In the genomic region with DNA sequence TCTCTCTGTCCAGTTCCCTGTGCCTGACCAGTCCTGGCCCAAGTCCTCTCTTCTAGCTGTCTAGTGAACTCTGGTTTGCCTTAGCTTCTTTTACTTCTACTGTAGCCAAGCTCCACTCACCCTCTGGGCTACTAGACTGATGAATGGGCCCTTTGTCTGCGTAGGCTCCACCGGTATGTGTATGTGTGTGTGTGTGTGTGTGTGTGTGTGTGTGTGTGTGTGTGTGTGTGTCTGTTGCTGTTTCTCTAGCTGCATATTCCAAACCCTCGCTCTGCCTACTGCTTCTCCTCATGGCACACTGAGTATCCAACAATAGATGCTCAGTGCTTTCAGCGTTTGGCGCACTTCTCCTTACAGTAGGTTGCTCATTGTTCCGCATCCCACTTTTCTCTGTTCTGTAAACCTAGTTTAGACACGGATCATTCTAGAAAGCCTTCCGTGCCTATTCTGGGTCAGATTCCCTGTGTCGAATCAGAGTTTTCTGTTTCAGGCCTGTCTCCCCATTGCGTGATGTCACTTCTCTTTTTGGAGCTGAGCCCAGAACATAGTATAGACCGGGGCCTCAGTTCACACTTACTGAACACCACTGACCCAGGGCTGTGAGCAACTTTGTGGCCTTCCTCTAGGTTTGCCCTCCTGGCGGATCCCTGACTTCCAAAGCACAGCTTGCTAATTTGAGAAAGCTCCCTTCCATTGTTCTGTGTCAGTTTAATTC, we compare ENCODE assay signal across 11 mouse cellular contexts. TPM values are rescaled to one million over a fixed set of nuclear protein-coding genes. Genes with fewer than 3 reads are reported as not detected.
DNase-seq lines count a peak whose midpoint lies in the region; ATAC-seq lines count a peak whose summit lies in the region.
"Had no signal": no experiment of that assay in that cellular context is flagged by ENCODE, and none has a peak within 500 bp of the region (broad histone marks: within the 10 kb centered on the region; RNA-seq: fewer than 3 reads in every experiment).

No protein-coding gene starts in this region.

- H3K9ac ChIP-seq in midbrain, embryonic 11.5 days (ENCODE audit: low read length): no peak overlapping the region
- H3K9ac ChIP-seq in limb, embryonic 15.5 days: no peak overlapping the region
- H3K9ac ChIP-seq: embryonic facial prominence, embryonic 15.5 days had no signal

- 89% methylated on average over 12 of the region's 12 CpGs for WGBS in midbrain, embryonic 10.5 days
- WGBS in midbrain, embryonic 11.5 days: 87% methylated on average over 12 of the region's 12 CpGs
- 77% methylated on average over 12 of the region's 12 CpGs for WGBS in hindbrain, embryonic 10.5 days
- whole genome bisulfite sequencing in limb, embryonic 15.5 days: 67% methylated on average over 12 of the region's 12 CpGs

- no peak overlapping the region for H3K4me2 ChIP-seq in midbrain, embryonic 11.5 days
- no peak overlapping the region for H3K4me2 ChIP-seq in limb, embryonic 15.5 days
- H3K4me2 ChIP-seq: embryonic facial prominence, embryonic 15.5 days had no signal

- DNase-seq in midbrain, embryonic 10.5 days (ENCODE audit: low spot score): no peak
- DNase-seq in midbrain, embryonic 11.5 days (ENCODE audit: low spot score, missing footprints): no peak
- peak; percentile 45 for DNase-seq in hindbrain, embryonic 10.5 days (ENCODE audit: low spot score)
- DNase-seq in telencephalon, adult 2 months (ENCODE audit: low read depth, low spot score): peak; percentile 42
- DNase-seq in natural killer cell, adult 2 months (ENCODE audit: low spot score in 2 of 2): no peak
- DNase-seq in gastrocnemius, postnatal 25 days: no peak
- DNase-seq in c-Kit-positive CD71-positive TER-119-positive erythroid progenitor cells, embryonic 14.5 days (ENCODE audit: low spot score): no peak

- H3K9me3 ChIP-seq in midbrain, embryonic 10.5 days (replicated peaks): no peaks in the 10 kb centered on the region
- H3K9me3 ChIP-seq in midbrain, embryonic 11.5 days (ENCODE audit: control insufficient read depth, low read length): no peaks in the 10 kb centered on the region
- no peaks in the 10 kb centered on the region for H3K9me3 ChIP-seq in hindbrain, embryonic 10.5 days
- H3K9me3 ChIP-seq in limb, embryonic 15.5 days: no peaks in the 10 kb centered on the region
- H3K9me3 ChIP-seq: embryonic facial prominence, embryonic 15.5 days had no signal

- H3K27me3 ChIP-seq in midbrain, embryonic 10.5 days (ENCODE audit: low read depth, poor library complexity, severe bottlenecking): no peaks in the 10 kb centered on the region
- H3K27me3 ChIP-seq in midbrain, embryonic 11.5 days (ENCODE audit: control insufficient read depth, insufficient read depth, low read length): no peaks in the 10 kb centered on the region
- no peaks in the 10 kb centered on the region for H3K27me3 ChIP-seq in hindbrain, embryonic 10.5 days (ENCODE audit: insufficient read depth, poor library complexity, severe bottlenecking)
- H3K27me3 ChIP-seq in limb, embryonic 15.5 days: no peaks in the 10 kb centered on the region
- H3K27me3 ChIP-seq: embryonic facial prominence, embryonic 15.5 days; Patski had no signal

- H3K4me1 ChIP-seq in midbrain, embryonic 10.5 days: peaks cover 3% of the 10 kb centered on the region
- H3K4me1 ChIP-seq in midbrain, embryonic 11.5 days (ENCODE audit: control insufficient read depth, insufficient read depth, low read length): no peaks in the 10 kb centered on the region
- H3K4me1 ChIP-seq in hindbrain, embryonic 10.5 days (replicated peaks): peaks cover 21% of the 10 kb centered on the region
- peaks cover 19% of the 10 kb centered on the region for H3K4me1 ChIP-seq in limb, embryonic 15.5 days
- H3K4me1 ChIP-seq: embryonic facial prominence, embryonic 15.5 days had no signal

- no peaks in the 10 kb centered on the region for H3K36me3 ChIP-seq in midbrain, embryonic 10.5 days
- no peaks in the 10 kb centered on the region for H3K36me3 ChIP-seq in midbrain, embryonic 11.5 days (ENCODE audit: control insufficient read depth, insufficient read depth, low read length)
- no peaks in the 10 kb centered on the region for H3K36me3 ChIP-seq in hindbrain, embryonic 10.5 days
- H3K36me3 ChIP-seq in limb, embryonic 15.5 days: 0 out of 2 replicates have a peak, but pooled peaks cover 2% of the 10 kb centered on the region
- H3K36me3 ChIP-seq: embryonic facial prominence, embryonic 15.5 days had no signal

- no peak for ATAC-seq in midbrain, embryonic 11.5 days (ENCODE audit: low FRiP score)
- no peak for ATAC-seq in limb, embryonic 15.5 days (ENCODE audit: insufficient number of reproducible peaks, low FRiP score, low TSS enrichment, low read depth)
- ATAC-seq: Patski had no signal

- no peak overlapping the region for H3K4me3 ChIP-seq in midbrain, embryonic 10.5 days
- H3K4me3 ChIP-seq in midbrain, embryonic 11.5 days (ENCODE audit: low read depth, low read length): no peak overlapping the region
- no peak overlapping the region for H3K4me3 ChIP-seq in hindbrain, embryonic 10.5 days
- no peak overlapping the region for H3K4me3 ChIP-seq in limb, embryonic 15.5 days
- H3K4me3 ChIP-seq: embryonic facial prominence, embryonic 15.5 days had no signal

- H3K27ac ChIP-seq in midbrain, embryonic 10.5 days (replicated peaks): 0 out of 2 replicates have a peak overlapping the region, but pooled peaks have one; percentile 28
- H3K27ac ChIP-seq in midbrain, embryonic 11.5 days (ENCODE audit: low read depth, low read length): no peak overlapping the region
- peak overlapping the region; percentile 36 for H3K27ac ChIP-seq in hindbrain, embryonic 10.5 days
- peak overlapping the region; percentile 52; the same call in 1 of the 2 replicates for H3K27ac ChIP-seq in limb, embryonic 15.5 days
- H3K27ac ChIP-seq: embryonic facial prominence, embryonic 15.5 days; kidney, postnatal 0 days had no signal

RNA-seq across cellular contexts. Expression of a gene that starts 26.5 kb away (rescaled TPM):
- 3.1 and 3.9 TPM in 2 replicates for polyA plus RNA-seq in midbrain, embryonic 10.5 days (2016; fragmentation: Nextera tagmentation; extraction: Ambion mirVana)
- polyA plus RNA-seq in midbrain, embryonic 11.5 days (2014; fragmentation: Nextera tagmentation; extraction: Ambion mirVana): 4.1 and 4.3 TPM in 2 replicates
- 4.5 and 5.0 TPM in 2 replicates for polyA plus RNA-seq in hindbrain, embryonic 10.5 days (2016; fragmentation: Nextera tagmentation; extraction: Ambion mirVana)
- polyA plus RNA-seq in limb, embryonic 15.5 days (2015; fragmentation: Nextera tagmentation; extraction: Ambion mirVana): 8.2 and 8.5 TPM in 2 replicates
- 1 to 10 TPM; 6.1 to 6.7 TPM for total RNA-seq in gastrocnemius, postnatal 25 days (2021)

Comparison
In these comparisons a context has a peak if more than half of its experiments do, and no peak if none do; other contexts are left out.
1. DNase-seq: peak in hindbrain, embryonic 10.5 days (single experiment) and telencephalon, adult 2 months (single experiment); none in midbrain, embryonic 10.5 days (single experiment), midbrain, embryonic 11.5 days (single experiment), natural killer cell, adult 2 months (0 of 2), gastrocnemius, postnatal 25 days (single experiment) and c-Kit-positive CD71-positive TER-119-positive erythroid progenitor cells, embryonic 14.5 days (single experiment).